In genomic region chr6:17629756-17630155, GRCm38 (mm10) we compare ENCODE assay signal across 12 mouse cellular contexts. TPM values are rescaled to one million over a fixed set of nuclear protein-coding genes. Genes with fewer than 3 reads are reported as not detected.
DNase-seq lines count a peak whose midpoint lies in the region; ATAC-seq lines count a peak whose summit lies in the region.
"Had no signal": no experiment of that assay in that cellular context is flagged by ENCODE, and none has a peak within 500 bp of the region (broad histone marks: within the 10 kb centered on the region; RNA-seq: fewer than 3 reads in every experiment).

No protein-coding gene starts in this region.

- H3K9me3 ChIP-seq in forebrain, embryonic 10.5 days, result no peaks in the 10 kb centered on the region
- H3K9me3 ChIP-seq: intestine, embryonic 15.5 days; neural tube, embryonic 12.5 days had no signal

- no peak overlapping the region for H3K4me3 ChIP-seq in forebrain, embryonic 10.5 days
- H3K4me3 ChIP-seq: intestine, embryonic 15.5 days; neural tube, embryonic 12.5 days had no signal

- H3K36me3 ChIP-seq in forebrain, embryonic 10.5 days (replicated peaks), result no peaks in the 10 kb centered on the region
- H3K36me3 ChIP-seq: intestine, embryonic 15.5 days; neural tube, embryonic 12.5 days had no signal

- H3K4me1 ChIP-seq in forebrain, embryonic 10.5 days, result peaks cover 11% of the 10 kb centered on the region; the same call in 1 of the 2 replicates
- H3K4me1 ChIP-seq: intestine, embryonic 15.5 days; neural tube, embryonic 12.5 days had no signal

- WGBS in forebrain, embryonic 10.5 days, result 72% methylated on average over 5 of the region's 5 CpGs

- no peaks in the 10 kb centered on the region for H3K27me3 ChIP-seq in forebrain, embryonic 10.5 days (ENCODE audit: poor library complexity, severe bottlenecking)
- H3K27me3 ChIP-seq: intestine, embryonic 15.5 days; neural tube, embryonic 12.5 days; Patski had no signal

- DNase-seq in CD4-positive helper T cell, adult 2 months (ENCODE audit: low read depth, low spot score), result peak; percentile 46
- peak; percentile 41 for DNase-seq in ES-CJ7 (ENCODE audit: low read depth, low spot score)
- no peak for DNase-seq in kidney, postnatal 4 days
- no peak for DNase-seq in embryo, embryonic 10 days (ENCODE audit: low spot score)
- DNase-seq in forebrain, embryonic 10.5 days (ENCODE audit: extremely low spot score, low spot score), result no peak
- DNase-seq: embryo, embryonic 11 days had no signal

- H3K27ac ChIP-seq in forebrain, embryonic 10.5 days, result no peak overlapping the region
- H3K27ac ChIP-seq: intestine, embryonic 15.5 days; neural tube, embryonic 12.5 days had no signal

- peak; percentile 59; the same call in 1 of the 2 replicates for ATAC-seq in erythroid progenitor cell, adult 5-6 weeks (replicated peaks; ENCODE audit: low FRiP score, poor library complexity, severe bottlenecking)
- peak; percentile 52 for ATAC-seq in monocyte, adult 5-6 weeks (replicated peaks; ENCODE audit: insufficient number of reproducible peaks, low FRiP score, low TSS enrichment, poor library complexity, severe bottlenecking)
- ATAC-seq: forebrain, embryonic 14.5 days; intestine, embryonic 15.5 days; Patski had no signal

RNA-seq across cellular contexts. Expression of gene Capza2, which starts 6.3 kb away (rescaled TPM):
- total RNA-seq in erythroid progenitor cell, adult 5-6 weeks (2015; ENCODE audit: low replicate concordance), result 76.3 and 103 TPM in 2 replicates
- total RNA-seq in erythroid progenitor cell, adult 5-6 weeks (2017; ENCODE audit: low replicate concordance), result 72.8 and 80.6 TPM in 2 replicates
- total RNA-seq in monocyte, adult 5-6 weeks (2017), result 472 to 775 TPM (median 753 TPM) in 3 replicates
- polyA plus RNA-seq in forebrain, embryonic 10.5 days (2016; fragmentation: Nextera tagmentation; extraction: Ambion mirVana), result 211 and 227 TPM in 2 replicates

Comparison
In these comparisons a context has a peak if more than half of its experiments do, and no peak if none do; other contexts are left out.
1. DNase-seq: peak in CD4-positive helper T cell, adult 2 months (single experiment) and ES-CJ7 (single experiment); none in kidney, postnatal 4 days (0 of 2), embryo, embryonic 10 days (single experiment) and forebrain, embryonic 10.5 days (single experiment).